Mouse (Mus musculus) midbrain, embryonic 14.5 days (tissue): ENCODE measurements around the gene Ghdc. TPM values are rescaled to one million over a fixed set of nuclear protein-coding genes. Genes with fewer than 3 reads are reported as not detected.

ENCODE experiments used
- ATAC-seq: fragments of 200-750 bp; cut with Nextera tagmentation; 2 replicates; pipeline ENCODE4 v1.8.0; 2017; ENCODE audit warnings: moderate number of reproducible peaks, moderate library complexity; ENCODE audit not compliant: low FRiP score, low TSS enrichment
- DNase-seq: peaks from one replicate; pipeline ENCODE4 v3.0.0-alpha.2; 2015
- H3K27ac ChIP-seq: fragments of 300-500 bp; sonication (generic); replicated peaks from 2 replicates; pipeline ENCODE4 v1.5.1; 2014; ENCODE audit warnings: mild to moderate bottlenecking, low read depth, low read length, moderate library complexity
- H3K27me3 ChIP-seq: fragments of 300-500 bp; sonication (generic); 2 replicates; pipeline ENCODE4 v1.6.1; 2014; ENCODE audit warnings: low read length, control low read depth, mixed read lengths; ENCODE audit not compliant: control insufficient read depth, insufficient read depth
- H3K36me3 ChIP-seq: fragments of 300-500 bp; sonication (generic); 2 replicates; pipeline ENCODE4 v1.6.1; 2014; ENCODE audit warnings: low read length, control low read depth; ENCODE audit not compliant: control insufficient read depth, insufficient read depth
- H3K4me1 ChIP-seq: fragments of 300-500 bp; sonication (generic); 2 replicates; pipeline ENCODE4 v1.6.1; 2014; ENCODE audit warnings: mild to moderate bottlenecking, antibody characterized with exemption, low read length, control low read depth; ENCODE audit not compliant: control insufficient read depth, insufficient read depth
- H3K4me2 ChIP-seq: fragments of 300-500 bp; sonication (generic); 2 replicates; pipeline ENCODE4 v1.6.1; 2014; ENCODE audit warnings: mild to moderate bottlenecking, low read length, moderate library complexity
- H3K4me3 ChIP-seq: fragments of 300-500 bp; sonication (generic); replicated peaks from 2 replicates; pipeline ENCODE4 v1.5.1; 2014; ENCODE audit warnings: low read depth, low read length
- H3K9ac ChIP-seq: fragments of 300-500 bp; sonication (generic); replicated peaks from 2 replicates; pipeline ENCODE4 v1.6.1; 2014; ENCODE audit warnings: mild to moderate bottlenecking, low read length, moderate library complexity
- H3K9me3 ChIP-seq: fragments of 300-500 bp; sonication (generic); 2 replicates; pipeline ENCODE4 v1.6.1; 2016; ENCODE audit warnings: low read length, control low read depth, mixed read lengths; ENCODE audit not compliant: control insufficient read depth
- WGBS: fragments of 180-500 bp; shearing (Covaris S2); extraction: QIAGEN DNeasy Blood & Tissue Kit; methylation state at CpG from one replicate; pipeline ENCODE4 v1.1.7; 2014; 5-methylcytosine and 5-hydroxymethylcytosine counted together
- polyA plus RNA-seq: library from polyadenylated mRNA; unstranded; fragments of >200 nt; fragmentation: Nextera tagmentation; extraction: Ambion mirVana; gene quantifications from 2 replicates; pipeline ENCODE4 v1.2.1, GENCODE M21; 2014

Gene Ghdc
- polyA plus RNA-seq, 1 experiment from 2014 or later: 3.0 TPM

DNA sequence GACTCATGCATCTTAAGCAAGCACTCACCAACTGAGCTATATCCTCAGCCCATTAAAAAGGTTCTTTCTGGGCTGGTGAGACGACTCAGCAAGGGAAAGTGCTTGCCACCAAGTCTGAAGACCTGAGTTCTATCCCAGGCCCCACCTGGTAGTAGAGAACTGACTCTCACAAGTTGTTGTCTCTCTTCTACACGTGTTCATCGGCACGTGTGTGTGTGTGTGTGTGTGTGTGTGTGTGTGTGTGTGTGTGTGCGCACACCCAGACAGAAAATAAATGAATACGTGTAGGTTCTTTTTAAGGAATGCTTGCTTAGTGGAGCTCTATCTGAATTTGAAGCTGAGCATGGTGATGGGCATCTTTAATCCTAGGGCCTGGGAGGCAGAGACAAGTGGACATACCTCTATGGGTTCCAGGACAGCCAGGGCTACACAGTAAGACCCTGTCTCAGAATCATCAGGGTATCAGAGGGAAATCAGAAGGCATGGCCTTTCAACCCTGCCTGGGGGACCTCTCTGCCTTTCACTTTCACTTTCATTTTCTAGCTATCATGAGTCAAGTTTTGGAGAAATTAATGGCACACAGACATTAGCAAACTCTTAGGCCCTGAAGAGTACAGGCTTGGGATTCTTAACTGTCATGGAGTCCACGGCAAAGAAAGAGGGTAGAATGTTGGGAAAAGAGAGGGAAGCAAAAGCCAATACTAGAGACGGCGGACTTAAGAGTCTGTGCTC is 35.5 kb downstream of the Ghdc start:
- Histone ChIP-seq H3K4me2 (no peak overlapping the region), H3K9me3 (no peaks in the 10 kb centered on the region), H3K4me1 (peaks cover 19% of the 10 kb centered on the region), H3K9ac (no peak overlapping the region), H3K36me3 (peaks cover 10% of the 10 kb centered on the region; the same call in 1 of the 2 replicates), H3K4me3 (no peak overlapping the region), H3K27me3 (no peaks in the 10 kb centered on the region), H3K27ac (no peak overlapping the region)
- DNase-seq (no peak), ATAC-seq (no peak)
- WGBS: 93% methylated on average over 9 of the region's 9 CpGs

DNA sequence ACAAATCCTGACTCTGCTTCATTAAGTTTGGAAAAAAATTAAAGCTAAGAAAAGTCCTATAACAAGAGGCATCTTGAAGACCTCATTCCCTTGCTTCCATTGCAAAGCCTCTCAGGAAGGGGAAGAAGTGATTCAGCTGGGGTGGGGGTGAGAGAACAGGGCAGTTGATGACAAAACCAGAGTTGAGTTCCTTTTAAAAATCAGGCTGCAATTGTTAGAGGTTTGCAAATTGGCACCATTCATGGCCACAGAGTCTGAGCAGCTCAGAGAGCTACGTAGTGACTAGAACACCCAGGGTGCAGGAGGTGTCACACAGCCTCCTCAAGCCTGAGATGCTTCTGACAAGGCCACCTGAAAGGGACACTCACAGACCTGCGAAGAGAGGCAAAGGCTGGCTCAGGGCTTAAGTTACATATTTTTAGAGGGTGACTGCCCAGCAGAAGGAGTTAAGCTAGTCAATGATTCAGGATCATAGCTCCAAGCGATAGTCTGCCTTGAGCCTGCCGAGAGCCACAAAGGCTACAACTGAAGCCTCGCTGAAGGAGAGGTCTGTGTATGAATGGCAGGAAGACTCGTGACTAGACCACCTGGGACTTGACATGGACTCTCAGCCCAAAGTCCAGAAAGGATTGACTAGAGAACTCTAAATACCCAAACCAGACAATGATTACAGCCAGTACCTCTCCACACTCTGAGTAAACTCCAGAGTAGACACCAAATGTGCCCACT is 40.1 kb downstream of the Ghdc start:
- no peaks in the 10 kb centered on the region for H3K27me3 ChIP-seq
- H3K4me3 ChIP-seq: no peak overlapping the region
- ATAC-seq (no peak), DNase-seq (no peak)
- 90% methylated on average over 6 of the region's 6 CpGs for WGBS
- H3K4me1 ChIP-seq: no peaks in the 10 kb centered on the region
- H3K36me3 ChIP-seq: peaks cover 24% of the 10 kb centered on the region
- no peak overlapping the region for H3K27ac ChIP-seq
- H3K9me3 ChIP-seq: no peaks in the 10 kb centered on the region
- no peak overlapping the region for H3K9ac ChIP-seq
- H3K4me2 ChIP-seq: no peak overlapping the region

DNA sequence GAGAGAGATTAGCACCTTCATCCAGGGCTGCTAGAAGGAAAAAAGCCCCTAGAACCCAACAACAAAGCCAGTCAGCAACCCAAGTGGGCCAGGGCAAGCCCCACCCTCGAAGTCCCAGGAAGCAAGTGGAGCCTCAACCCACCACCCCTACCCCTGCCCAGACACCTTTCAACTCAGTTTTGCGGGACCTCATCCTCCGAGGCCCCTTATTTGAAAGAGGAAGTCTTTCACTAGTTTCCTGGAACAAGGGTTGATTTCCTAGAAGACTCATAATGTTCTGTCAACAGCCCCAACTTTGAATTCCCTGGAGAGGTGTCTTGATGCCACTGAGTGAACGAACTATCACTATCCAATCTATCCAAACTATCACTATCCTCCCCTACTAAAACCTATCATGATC is 40.8 kb downstream of the Ghdc start:
- H3K4me2 ChIP-seq: no peak overlapping the region
- H3K4me3 ChIP-seq: no peak overlapping the region
- H3K9me3 ChIP-seq: no peaks in the 10 kb centered on the region
- DNase-seq: no peak
- 94% methylated on average over 4 of the region's 4 CpGs for WGBS
- peaks cover 24% of the 10 kb centered on the region for H3K36me3 ChIP-seq
- no peak overlapping the region for H3K27ac ChIP-seq
- H3K9ac ChIP-seq: no peak overlapping the region
- no peaks in the 10 kb centered on the region for H3K27me3 ChIP-seq
- ATAC-seq: no peak
- H3K4me1 ChIP-seq: no peaks in the 10 kb centered on the region

DNA sequence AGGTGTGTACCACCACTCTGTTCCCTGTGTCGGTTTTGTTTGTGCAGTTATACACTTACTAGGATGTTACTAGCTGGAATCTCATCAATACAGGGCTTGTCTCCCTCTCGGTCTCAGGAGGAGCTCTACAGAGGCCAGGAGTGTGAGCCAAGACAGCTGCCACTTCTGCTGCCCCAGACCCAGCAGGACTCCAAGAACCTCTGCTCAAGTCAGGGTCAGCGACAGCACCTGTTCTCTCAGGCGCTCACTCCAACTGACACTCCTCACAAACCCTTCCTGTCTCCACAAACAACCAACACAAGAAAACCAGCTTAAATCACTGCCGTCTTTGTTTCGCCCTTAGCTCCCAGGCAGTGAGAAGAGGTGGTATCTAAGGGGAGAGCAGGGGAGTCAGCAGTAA is 42.2 kb downstream of the Ghdc start:
- Histone ChIP-seq H3K4me2 (no peak overlapping the region), H3K4me3 (no peak overlapping the region), H3K9ac (no peak overlapping the region), H3K27ac (no peak overlapping the region), H3K27me3 (no peaks in the 10 kb centered on the region), H3K36me3 (peaks cover 24% of the 10 kb centered on the region), H3K4me1 (no peaks in the 10 kb centered on the region), H3K9me3 (no peaks in the 10 kb centered on the region)
- DNase-seq (no peak), ATAC-seq (no peak)
- WGBS: 91% methylated on average over 6 of the region's 6 CpGs

DNA sequence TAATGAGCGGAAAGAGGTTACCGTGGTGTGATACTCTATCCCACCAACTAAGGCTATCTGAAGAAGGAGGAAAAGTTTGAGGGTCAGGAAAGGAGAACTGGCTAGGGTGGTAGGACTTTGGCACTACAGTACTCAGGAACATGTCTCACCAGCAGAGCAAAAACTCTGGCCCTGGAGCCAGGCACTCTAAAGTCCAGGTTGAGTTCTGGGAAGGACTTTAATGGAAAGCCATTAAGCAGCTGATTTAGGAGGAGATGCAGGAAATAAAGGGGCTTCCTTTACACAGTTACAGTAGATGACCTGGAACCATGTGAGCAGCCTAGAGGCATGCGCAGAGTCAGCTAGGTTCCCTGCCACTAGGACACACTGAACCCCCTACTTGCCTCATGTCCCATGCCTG is 43.6 kb downstream of the Ghdc start:
- Histone ChIP-seq H3K36me3 (peaks cover 15% of the 10 kb centered on the region), H3K4me1 (no peaks in the 10 kb centered on the region), H3K27ac (no peak overlapping the region), H3K4me2 (no peak overlapping the region), H3K9me3 (no peaks in the 10 kb centered on the region), H3K27me3 (no peaks in the 10 kb centered on the region), H3K4me3 (no peak overlapping the region), H3K9ac (no peak overlapping the region)
- ATAC-seq (no peak), DNase-seq (no peak)
- 98% methylated on average over 3 of the region's 3 CpGs for WGBS

DNA sequence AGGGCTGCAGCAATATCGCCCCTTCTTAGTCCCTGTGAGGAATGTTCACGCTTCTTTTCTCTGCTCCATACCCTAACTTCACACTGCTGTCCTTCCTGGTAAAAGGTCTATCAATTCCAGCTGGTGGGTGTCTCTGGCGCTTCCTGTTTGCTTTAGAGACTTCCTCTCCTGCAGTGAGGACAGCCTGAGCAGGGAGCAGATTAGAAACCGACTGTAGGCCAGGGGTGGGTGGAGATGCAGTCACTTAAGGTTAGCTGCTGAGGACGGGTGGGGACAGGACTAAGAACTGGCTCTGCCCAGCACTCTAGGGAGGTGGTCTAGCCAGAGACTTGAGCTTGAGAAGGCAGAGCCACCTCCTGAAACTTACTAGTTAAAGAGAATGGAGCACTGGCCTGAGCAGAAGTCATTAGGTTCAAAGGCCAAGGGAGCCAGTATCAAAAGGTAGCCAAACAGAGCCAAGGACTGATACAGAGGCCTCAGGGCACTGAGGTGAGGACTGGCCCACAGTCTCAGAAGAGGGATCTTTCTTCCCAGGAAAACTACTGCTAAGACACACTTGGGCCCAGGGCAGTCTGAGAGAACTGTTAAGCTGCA is 45.7 kb downstream of the Ghdc start:
- H3K4me2 ChIP-seq: no peak overlapping the region
- H3K9ac ChIP-seq: no peak overlapping the region
- WGBS: 65% methylated on average over 5 of the region's 5 CpGs
- DNase-seq (no peak), ATAC-seq (no peak)
- H3K27me3 ChIP-seq: no peaks in the 10 kb centered on the region
- no peak overlapping the region for H3K27ac ChIP-seq
- H3K4me3 ChIP-seq: no peak overlapping the region
- H3K36me3 ChIP-seq: peaks cover 14% of the 10 kb centered on the region
- H3K4me1 ChIP-seq: no peaks in the 10 kb centered on the region
- H3K9me3 ChIP-seq: no peaks in the 10 kb centered on the region

DNA sequence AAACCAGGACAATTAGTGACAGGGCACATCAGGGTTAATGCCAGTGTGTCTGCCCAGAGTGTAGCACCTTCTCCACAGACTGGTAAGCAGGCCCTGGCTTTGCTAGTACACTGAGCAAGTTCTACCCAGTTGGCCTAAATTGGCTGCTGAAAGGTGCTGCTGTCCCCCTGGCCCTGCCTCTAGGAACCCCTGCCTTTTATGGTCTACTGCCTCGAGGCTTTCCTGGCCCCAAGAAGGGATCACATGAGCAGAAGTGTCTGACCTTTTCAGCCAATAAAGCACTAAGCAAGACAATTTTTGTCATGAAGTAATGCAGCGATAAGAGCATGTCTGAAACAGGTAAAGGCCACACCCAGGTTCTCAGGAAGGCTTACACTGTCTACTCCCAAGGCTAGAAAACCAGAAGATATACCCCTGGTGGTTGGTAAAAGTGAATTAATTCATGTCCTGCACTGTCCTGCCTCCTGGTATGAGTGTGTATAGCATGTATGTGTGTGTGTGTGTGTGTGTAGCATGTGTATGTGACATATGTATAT is 48.2 kb downstream of the Ghdc start:
- Histone ChIP-seq H3K36me3 (peaks cover 18% of the 10 kb centered on the region), H3K9me3 (no peaks in the 10 kb centered on the region), H3K4me3 (no peak overlapping the region), H3K4me2 (no peak overlapping the region), H3K9ac (no peak overlapping the region), H3K27me3 (no peaks in the 10 kb centered on the region), H3K4me1 (no peaks in the 10 kb centered on the region), H3K27ac (no peak overlapping the region)
- 62% methylated on average over 2 of the region's 2 CpGs for WGBS
- no peak for ATAC-seq
- no peak for DNase-seq

DNA sequence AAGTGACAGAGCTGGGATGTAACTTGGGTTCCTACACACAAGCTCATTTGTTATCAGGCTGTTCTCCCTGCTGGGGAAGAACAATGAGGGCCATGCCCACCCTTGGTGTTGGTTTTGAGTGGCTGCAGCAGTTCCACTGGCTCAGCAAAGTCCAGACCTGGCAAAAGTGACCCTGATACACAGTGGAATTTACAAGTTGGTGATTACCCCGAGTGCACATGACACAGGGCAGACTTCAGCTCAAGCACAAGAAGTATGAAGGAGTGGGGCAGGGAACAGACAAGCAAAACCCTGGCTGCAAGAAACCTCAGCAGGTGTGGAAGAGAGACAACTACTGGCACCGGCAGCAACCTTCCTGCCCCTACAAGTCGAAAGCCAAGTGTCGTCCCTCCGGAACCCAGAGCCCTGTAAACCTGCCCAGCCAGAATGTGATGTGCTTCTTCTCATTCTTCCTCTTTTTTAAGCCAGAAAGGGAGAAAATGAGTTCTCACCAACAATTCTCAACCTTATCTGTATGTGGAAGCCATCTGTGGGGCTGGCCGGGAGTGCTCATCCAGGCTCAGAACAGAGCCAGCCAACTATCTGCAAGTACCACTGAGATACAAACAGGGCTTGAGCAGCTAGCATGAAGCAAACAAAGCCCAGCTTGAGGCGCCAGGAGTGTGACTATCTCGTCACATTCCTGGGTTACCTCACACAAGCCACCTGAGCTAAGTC is 48.8 kb downstream of the Ghdc start:
- H3K9me3 ChIP-seq: no peaks in the 10 kb centered on the region
- no peak for DNase-seq
- no peak overlapping the region for H3K4me2 ChIP-seq
- H3K4me3 ChIP-seq: no peak overlapping the region
- H3K27ac ChIP-seq: no peak overlapping the region
- no peak for ATAC-seq
- WGBS: 71% methylated on average over 8 of the region's 8 CpGs
- H3K36me3 ChIP-seq: peaks cover 24% of the 10 kb centered on the region
- H3K27me3 ChIP-seq: no peaks in the 10 kb centered on the region
- H3K9ac ChIP-seq: no peak overlapping the region
- no peaks in the 10 kb centered on the region for H3K4me1 ChIP-seq
